Mouse (Mus musculus): ENCODE measurements at regions not wholly inside any gene's neighbourhood (a gene's known extent, or its start where the extent isn't known, plus 50 kb on each side); places are given as distances from the start of the nearest gene placed in this dataset.

DNA sequence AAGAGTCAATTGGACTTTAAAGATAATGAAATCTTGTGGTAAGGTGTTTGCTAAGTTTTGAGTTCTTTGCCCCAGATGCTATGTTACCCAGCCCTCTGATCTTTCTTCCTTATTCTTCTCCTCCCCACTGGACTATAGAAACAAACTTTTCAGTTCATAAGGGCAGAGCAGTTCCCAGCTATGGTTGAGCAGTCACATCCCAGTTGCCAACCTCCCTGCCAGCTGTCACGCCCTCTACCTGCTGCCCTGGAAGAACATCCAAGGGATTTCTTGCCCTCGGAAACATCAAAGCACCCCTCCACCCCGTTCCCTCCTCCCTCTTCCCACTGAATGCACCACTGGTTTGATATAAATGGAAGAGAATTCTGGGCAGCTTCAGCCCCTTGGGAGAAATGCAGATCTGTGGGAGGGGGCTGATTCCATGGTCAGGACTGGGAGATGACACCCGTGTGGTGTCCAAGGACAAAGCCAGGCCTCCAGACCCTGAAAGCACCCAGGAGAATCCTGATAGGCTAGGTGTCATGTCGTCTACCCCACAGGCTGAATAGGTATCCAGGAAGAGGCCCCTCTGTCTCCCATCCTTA lies 250.8 kb upstream of the Ubash3b start:
- ATAC-seq (ENCODE audit: insufficient number of reproducible peaks, low FRiP score, low TSS enrichment), result no peak

DNA sequence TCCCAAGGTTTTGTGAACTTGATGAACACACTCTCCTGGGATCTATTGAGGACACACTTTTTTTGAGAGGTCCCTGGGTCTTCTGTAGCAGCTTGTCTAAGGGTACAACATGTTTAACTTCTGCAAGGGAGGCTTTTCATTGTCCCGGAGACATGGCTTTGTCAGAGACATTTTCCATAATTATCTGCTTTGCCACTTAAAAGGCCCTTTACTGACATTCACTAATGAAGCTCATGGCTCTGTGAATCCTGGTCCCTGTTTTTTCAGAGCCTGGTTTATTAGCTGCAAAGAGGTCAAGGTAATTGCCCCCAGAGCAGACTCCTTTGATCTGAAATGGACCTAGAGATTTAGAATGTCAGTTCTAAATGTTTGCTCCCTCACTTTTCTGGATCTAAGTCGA lies 246.8 kb upstream of the Ubash3b start:
- ATAC-seq (ENCODE audit: insufficient number of reproducible peaks, low FRiP score, low TSS enrichment), result no peak

DNA sequence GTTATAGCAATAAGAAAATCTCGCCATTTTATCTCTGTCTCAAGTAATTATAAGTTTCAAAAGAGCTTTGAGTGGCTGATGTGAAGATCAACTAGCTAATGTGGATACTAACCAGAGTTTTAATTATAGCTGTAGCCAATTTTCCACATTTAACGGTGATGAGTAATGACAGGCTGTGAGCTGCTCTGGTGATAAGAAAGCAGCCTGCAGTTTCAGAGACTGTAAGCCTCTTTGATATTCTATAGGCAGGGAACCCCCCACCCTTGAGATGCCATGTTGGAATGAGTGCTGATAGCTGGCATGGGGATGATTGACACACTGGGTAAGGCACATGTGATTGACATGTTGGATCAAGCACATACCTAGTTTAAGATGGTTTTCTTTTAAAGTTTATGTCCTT lies 245.6 kb upstream of the Ubash3b start:
- ATAC-seq (ENCODE audit: insufficient number of reproducible peaks, low FRiP score, low TSS enrichment), result no peak

DNA sequence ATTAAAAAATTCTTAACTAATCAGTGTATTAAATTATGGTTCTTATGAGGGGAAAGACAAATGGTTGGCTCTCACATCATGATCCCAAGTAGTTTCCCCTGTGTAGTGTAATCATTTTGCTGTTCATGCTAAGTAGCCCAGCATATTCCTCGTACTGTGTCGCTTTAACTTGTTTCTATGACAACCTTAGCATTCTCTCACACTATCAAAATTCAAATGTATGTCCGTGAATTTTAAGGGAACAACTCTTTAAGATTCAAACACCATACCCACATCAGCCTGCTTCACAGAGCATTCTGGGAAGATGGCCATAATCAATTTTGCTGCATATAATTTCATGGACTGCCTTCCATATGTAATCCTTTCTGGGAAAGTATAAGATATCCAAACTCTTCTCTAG lies 241.4 kb upstream of the Ubash3b start:
- ATAC-seq (ENCODE audit: insufficient number of reproducible peaks, low FRiP score, low TSS enrichment), result no peak

DNA sequence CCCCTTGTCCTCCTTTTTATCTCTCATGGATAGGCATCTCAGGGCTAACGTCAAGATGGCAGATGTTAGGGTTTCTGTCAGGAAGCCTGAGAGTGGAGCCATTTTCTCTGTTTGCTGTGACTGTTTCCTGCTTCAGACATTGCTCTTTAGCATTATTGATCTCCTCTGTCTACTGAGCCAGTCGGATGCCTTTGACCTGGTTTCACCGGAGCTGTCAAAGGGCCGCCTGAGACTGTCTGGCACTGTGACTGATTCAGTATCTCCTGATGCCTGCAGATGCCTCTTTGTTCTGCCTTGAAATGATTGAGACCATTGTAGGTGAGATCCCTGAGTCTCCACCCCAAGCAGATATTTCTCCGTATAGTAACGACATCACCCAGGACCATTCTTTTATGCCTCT lies 239.5 kb upstream of the Ubash3b start:
- ATAC-seq (ENCODE audit: insufficient number of reproducible peaks, low FRiP score, low TSS enrichment), result no peak

DNA sequence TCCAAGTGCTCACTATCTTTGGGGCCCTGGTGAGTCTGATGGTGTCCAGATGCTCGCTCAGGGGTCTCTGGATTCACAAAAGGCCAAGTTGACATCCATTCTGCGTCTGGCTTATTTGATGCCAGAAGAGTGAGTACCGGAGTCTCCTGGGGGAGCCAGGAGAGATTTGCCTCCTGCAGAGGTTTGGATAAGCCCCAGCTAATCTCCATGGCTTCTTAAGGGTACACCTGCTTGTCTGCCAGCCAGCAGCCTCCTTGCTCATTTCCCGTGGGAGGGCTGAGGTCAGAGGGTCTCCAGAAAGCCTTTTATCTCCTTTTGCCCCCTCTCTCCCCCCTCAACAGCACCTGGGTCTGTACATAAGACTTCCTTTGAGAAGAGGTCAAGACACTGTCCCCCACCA lies 234.0 kb upstream of the Ubash3b start:
- ATAC-seq (ENCODE audit: insufficient number of reproducible peaks, low FRiP score, low TSS enrichment), result no peak

GRCm38 (mm10) chr9:41391591-41392320 lies 230.3 kb upstream of the Ubash3b start:
- ATAC-seq (ENCODE audit: insufficient number of reproducible peaks, low FRiP score, low TSS enrichment), result no peak

GRCm38 (mm10) chr9:41379283-41379682 lies 217.8 kb upstream of the Ubash3b start:
- ATAC-seq (ENCODE audit: insufficient number of reproducible peaks, low FRiP score, low TSS enrichment), result no peak

GRCm38 (mm10) chr9:41378627-41379231 lies 217.2 kb upstream of the Ubash3b start:
- ATAC-seq (ENCODE audit: insufficient number of reproducible peaks, low FRiP score, low TSS enrichment), result no peak

DNA sequence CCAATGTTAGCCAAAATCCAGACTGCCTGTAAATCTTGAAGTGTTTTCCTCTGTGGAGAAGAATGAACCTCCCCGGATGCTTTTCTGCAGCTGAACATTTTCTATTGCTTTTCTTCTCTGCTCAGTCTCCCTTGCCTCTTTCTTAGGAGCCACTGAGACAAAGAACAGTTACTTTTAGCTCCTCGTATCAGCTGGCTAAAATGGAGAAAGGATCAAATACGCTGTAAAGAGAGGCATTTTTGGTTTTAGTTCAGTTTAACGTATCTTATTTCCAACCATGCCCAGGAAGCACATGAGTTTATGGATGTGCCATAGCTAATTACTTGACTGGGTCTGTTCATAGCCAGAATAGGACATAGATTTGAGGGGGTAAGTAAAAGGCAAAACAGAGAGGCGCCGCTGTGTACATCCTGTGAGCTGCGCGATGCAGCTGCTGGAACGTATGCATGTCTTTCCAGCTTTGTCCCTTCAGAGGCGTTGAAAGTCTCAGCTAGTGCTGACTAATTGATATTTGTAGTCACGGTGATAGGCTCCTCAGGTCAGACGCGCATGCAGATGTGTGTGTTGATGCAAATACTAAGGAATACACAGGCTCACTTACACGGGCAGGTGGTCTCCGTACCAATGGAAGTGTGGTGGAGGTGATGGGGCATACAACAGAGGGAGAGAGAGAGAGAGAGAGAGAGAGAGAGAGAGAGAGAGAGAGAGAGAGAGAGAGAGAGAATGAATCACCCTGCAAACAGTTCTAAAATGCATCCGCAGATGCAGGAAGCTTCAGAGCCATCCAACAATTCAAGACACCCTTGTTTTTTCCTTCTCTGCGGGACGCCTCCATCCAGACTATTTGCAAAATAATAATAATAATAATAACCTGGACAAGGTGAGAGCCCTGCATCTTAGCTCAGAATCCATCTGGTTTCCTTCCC lies 216.5 kb upstream of the Ubash3b start:
- no peak for ATAC-seq (ENCODE audit: insufficient number of reproducible peaks, low FRiP score, low TSS enrichment)

DNA sequence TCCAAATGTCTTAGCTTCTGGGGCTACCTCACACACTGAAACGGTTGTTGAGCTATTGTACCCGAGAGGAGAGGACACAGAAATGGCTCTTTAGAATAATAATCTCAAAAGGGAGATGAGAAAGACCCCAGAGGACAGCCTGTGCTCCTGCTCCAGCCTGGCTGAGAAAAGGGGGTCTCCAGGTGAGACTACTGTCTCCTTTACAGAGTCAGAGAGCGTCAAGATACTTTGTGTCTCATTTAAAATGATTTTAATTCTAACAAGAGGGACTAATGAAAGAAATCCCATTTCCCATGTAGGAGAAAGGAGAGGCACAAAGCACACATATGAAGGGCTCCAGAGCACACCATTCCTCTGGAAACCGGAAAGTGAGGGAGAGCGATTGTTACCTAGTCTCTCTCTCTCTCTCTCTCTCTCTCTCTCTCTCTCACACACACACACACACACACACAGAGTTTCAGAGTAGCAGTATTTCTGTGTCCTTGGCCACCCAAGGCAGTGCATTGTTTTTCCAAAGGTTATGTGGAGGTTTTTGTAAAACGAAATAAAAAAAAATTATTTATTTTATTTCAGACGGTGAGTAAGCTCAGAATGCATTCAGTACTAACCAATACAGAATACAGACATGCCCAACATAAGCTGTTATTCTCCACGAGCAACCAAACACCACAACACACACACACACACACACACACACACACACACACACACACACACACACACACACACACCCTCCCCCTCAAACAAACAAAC lies 215.6 kb upstream of the Ubash3b start:
- no peak for ATAC-seq (ENCODE audit: insufficient number of reproducible peaks, low FRiP score, low TSS enrichment)

- ATAC-seq (ENCODE audit: insufficient number of reproducible peaks, low FRiP score, low TSS enrichment), result no peak
Measured at GRCm38 (mm10) chr9:41375984-41376651, 214.6 kb upstream of the Ubash3b start.

DNA sequence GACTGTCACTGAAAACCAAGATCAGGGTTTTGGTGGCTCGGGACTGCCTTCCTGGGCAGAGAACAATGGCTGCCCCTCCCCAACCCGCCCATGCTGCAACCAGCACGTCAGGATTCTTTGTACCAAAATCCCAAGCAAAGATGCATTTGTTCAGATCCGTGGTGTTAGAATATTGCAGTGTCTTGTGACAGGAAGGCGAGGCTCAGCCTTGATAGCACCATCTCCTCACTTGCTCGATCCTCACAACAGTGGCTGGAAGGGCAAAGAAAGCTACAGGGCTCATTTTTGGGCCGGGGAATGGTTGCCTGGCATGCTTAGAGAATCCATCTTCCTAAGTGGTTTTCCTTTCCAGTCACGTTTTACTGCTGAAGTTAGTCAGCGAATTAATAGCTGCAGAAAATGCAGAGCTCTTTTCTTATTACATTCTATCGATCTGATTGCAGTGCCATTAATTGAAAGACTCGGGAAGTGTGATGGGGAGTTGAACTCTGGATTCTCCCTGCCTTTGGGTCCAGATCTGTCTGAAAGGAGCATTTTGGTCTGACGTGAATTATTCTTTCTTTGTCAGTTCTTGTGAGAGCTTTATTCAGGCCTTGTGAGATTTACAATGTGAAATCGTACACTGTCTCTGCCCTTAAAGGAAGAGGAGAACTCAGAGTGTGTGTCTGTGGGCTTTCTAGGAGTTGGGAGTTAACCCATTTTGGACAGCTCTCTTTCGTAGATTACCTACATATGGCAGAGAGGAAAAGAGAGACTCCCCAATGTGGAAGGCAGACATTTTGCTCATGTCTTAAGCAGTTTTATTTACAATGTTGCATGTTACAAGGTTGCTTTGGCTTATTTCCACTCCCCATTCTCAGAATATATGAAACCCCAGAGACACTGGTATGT lies 213.3 kb upstream of the Ubash3b start:
- ATAC-seq (ENCODE audit: insufficient number of reproducible peaks, low FRiP score, low TSS enrichment), result no peak

DNA sequence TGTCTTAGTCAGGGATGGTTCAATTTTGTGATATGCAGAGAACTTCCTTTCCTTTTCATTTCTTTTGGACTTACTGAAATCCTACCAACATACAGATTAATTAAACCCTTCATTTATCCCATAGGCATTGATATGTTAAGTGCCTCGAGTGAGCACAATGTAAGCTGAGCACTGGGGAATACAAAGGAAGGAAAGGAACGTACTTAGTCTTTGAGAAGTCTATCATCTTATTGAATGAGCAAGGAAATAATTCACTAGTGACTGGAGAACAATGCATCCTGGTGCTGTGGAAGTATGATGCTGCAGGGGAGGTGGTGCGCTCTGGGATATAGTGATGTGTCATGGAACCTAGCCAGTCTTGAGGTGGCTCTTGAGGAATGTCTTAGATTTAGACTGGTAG lies 204.9 kb upstream of the Ubash3b start:
- no peak for ATAC-seq (ENCODE audit: insufficient number of reproducible peaks, low FRiP score, low TSS enrichment)

GRCm38 (mm10) chr9:41365251-41365650 lies 203.8 kb upstream of the Ubash3b start:
- ATAC-seq (ENCODE audit: insufficient number of reproducible peaks, low FRiP score, low TSS enrichment), result no peak

GRCm38 (mm10) chr9:41364442-41365250 lies 203.1 kb upstream of the Ubash3b start:
- ATAC-seq (ENCODE audit: insufficient number of reproducible peaks, low FRiP score, low TSS enrichment), result no peak

GRCm38 (mm10) chr9:41360356-41360755 lies 198.9 kb upstream of the Ubash3b start:
- ATAC-seq (ENCODE audit: insufficient number of reproducible peaks, low FRiP score, low TSS enrichment), result no peak

- ATAC-seq (ENCODE audit: insufficient number of reproducible peaks, low FRiP score, low TSS enrichment), result no peak
Measured at GRCm38 (mm10) chr9:41359286-41359685, 197.8 kb upstream of the Ubash3b start.

All from cerebellum, adult (tissue).